Mouse (Mus musculus) mouse embryonic stem cell (cell line): ENCODE results near the gene Adam19.

Experiments
- in situ Hi-C, 2 experiments: fragments of 300-500 bp; cut with MboI; formaldehyde crosslinking; loops; 1 replicate in 1 of 2; 3 replicates in 1 of 2; pipeline ENCODE4 v1.14.3; 2019 to 2020; ENCODE audit warnings: low sequenced_read_pairs in 2 of 2, low pct_unique_long_range_greater_than_20kb in 1 of 2, mixed read lengths in 1 of 2; ENCODE audit not compliant: unreplicated experiment in 1 of 2

The Adam19 gene

GRCm38 (mm10) chr11:46120084-46120483 is 64.3 kb downstream of the Adam19 start:
- in situ Hi-C loops, result loop anchor here in 1 of 2 experiments (5.0 kb wide), 1 partner anchor 58 kb away; no protein-coding TSS in a partner anchor

- in situ Hi-C loops, result loop anchor here in 1 of 2 experiments (5.0 kb wide), 1 partner anchor 59 kb away; no protein-coding TSS in a partner anchor
These were observed 65.9 kb downstream of the Adam19 start for GRCm38 (mm10) chr11:46121666-46122065.

- in situ Hi-C loops, result loop anchor here in 1 of 2 experiments (5.0 kb wide), 1 partner anchor 61 kb away; no protein-coding TSS in a partner anchor
These were observed 67.1 kb downstream of the Adam19 start for GRCm38 (mm10) chr11:46122875-46123274.

- in situ Hi-C loops, result loop anchor here in 1 of 2 experiments (5.0 kb wide), 1 partner anchor 61 kb away; no protein-coding TSS in a partner anchor
These were observed 67.6 kb downstream of the Adam19 start for GRCm38 (mm10) chr11:46123328-46123866.

- in situ Hi-C loops, result no loop called here
These were observed 69.5 kb downstream of the Adam19 start for GRCm38 (mm10) chr11:46125093-46125834.

GRCm38 (mm10) chr11:46125835-46126229 is 70.0 kb downstream of the Adam19 start:
- in situ Hi-C loops, result no loop called here

GRCm38 (mm10) chr11:46126317-46126716 is 70.5 kb downstream of the Adam19 start:
- in situ Hi-C loops, result no loop called here

GRCm38 (mm10) chr11:46126827-46127410 is 71.1 kb downstream of the Adam19 start:
- in situ Hi-C loops, result no loop called here

- in situ Hi-C loops, result no loop called here
These were observed 72.1 kb downstream of the Adam19 start for GRCm38 (mm10) chr11:46127621-46128547.

GRCm38 (mm10) chr11:46128548-46128945 is 72.8 kb downstream of the Adam19 start:
- in situ Hi-C loops, result no loop called here

- in situ Hi-C loops, result no loop called here
These were observed 75.5 kb downstream of the Adam19 start for GRCm38 (mm10) chr11:46131022-46131986.

- in situ Hi-C loops, result no loop called here
These were observed 79.1 kb downstream of the Adam19 start for GRCm38 (mm10) chr11:46134899-46135298.

- in situ Hi-C loops, result no loop called here
These were observed 87.5 kb downstream of the Adam19 start for GRCm38 (mm10) chr11:46143342-46143741.

- in situ Hi-C loops, result no loop called here
These were observed 89.5 kb downstream of the Adam19 start for GRCm38 (mm10) chr11:46145163-46145875.

GRCm38 (mm10) chr11:46146619-46147018 is 90.8 kb downstream of the Adam19 start:
- in situ Hi-C loops, result no loop called here

GRCm38 (mm10) chr11:46156945-46157344 is 101.2 kb downstream of the Adam19 start:
- in situ Hi-C loops, result no loop called here

- in situ Hi-C loops, result no loop called here
These were observed 101.7 kb downstream of the Adam19 start for GRCm38 (mm10) chr11:46157462-46157861.
